Mouse (Mus musculus): ENCODE data around the gene Amz1. TPM values are rescaled to one million over a fixed set of nuclear protein-coding genes. Genes with fewer than 3 reads are reported as not detected.

Gene Amz1
- total RNA-seq, 1 experiment = 5.6 TPM

DNA sequence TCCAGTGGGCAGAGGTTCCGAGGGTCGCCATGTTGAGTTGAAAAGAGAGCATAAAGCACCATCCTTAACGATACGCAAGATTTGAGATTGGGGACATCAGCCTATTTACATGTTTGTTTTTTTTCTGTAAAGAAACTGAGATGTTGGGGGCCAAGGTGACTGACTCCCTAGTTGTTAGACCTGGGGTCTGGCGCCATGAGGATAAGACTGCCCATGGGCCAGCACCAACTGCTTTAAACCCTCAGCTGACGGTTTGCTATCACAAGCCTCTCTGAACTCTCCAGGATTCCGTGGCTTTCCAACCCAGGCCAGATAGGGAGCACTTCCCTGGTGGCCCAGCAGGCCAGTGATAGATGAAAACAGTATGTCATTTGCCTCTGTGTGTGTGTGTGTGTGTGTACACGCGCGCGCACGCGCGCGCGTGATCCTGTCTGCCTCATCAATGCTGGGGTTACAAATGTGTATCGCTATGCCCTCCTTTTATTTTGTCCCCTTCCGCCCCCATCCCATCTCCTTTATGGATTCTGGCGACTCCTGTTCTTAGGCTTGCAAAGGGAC lies 21.2 kb upstream of the Amz1 start:
- TF ChIP-seq MAFK (IDR thresholded peaks at IDR 0.05; ENCODE audit: insufficient read depth, low read depth, low read length) (no peak), HCFC1 (IDR thresholded peaks at IDR 0.05; ENCODE audit: borderline replicate concordance, insufficient read depth, low read length) (no peak), CHD2 (IDR thresholded peaks at IDR 0.05; ENCODE audit: low read depth, low read length) (no peak), ZNF384 (IDR thresholded peaks at IDR 0.05; ENCODE audit: low read depth, low read length) (no peak)
- Histone ChIP-seq H3K4me3 (ENCODE audit: insufficient read depth in 1 of 2, low read depth in 1 of 2, low read length in 2 of 2, poor library complexity in 1 of 2, severe bottlenecking in 1 of 2) (peak overlapping the region; percentile 72 to 74), H3K4me1 (ENCODE audit: control insufficient read depth in 2 of 2, insufficient read depth in 2 of 2, low read length in 2 of 2, poor library complexity in 1 of 2) (peaks cover 0 to 11% of the 10 kb centered on the region in 2 experiments; a peak in 3 of 4 replicates), H3K9me3 (ENCODE audit: control insufficient read depth, insufficient read depth, low read depth, low read length) (no peaks in the 10 kb centered on the region), H3K9ac (ENCODE audit: insufficient read depth, low read depth, low read length, poor library complexity, severe bottlenecking) (peak overlapping the region; percentile 79), H3K27ac (ENCODE audit: insufficient read depth, low read depth, low read length, poor library complexity, severe bottlenecking) (peak overlapping the region; percentile 48; the same call in 1 of the 2 replicates), H3K36me3 (ENCODE audit: control insufficient read depth, insufficient read depth, low read length, poor library complexity, severe bottlenecking) (peaks cover 2% of the 10 kb centered on the region; the same call in 1 of the 2 replicates)
- in situ Hi-C loops (cut with MboI; ENCODE audit: low sequenced_read_pairs in 2 of 2, unreplicated experiment in 2 of 2) = no loop called here
- no peak for DNase-seq (ENCODE audit: low read depth, low spot score)

DNA sequence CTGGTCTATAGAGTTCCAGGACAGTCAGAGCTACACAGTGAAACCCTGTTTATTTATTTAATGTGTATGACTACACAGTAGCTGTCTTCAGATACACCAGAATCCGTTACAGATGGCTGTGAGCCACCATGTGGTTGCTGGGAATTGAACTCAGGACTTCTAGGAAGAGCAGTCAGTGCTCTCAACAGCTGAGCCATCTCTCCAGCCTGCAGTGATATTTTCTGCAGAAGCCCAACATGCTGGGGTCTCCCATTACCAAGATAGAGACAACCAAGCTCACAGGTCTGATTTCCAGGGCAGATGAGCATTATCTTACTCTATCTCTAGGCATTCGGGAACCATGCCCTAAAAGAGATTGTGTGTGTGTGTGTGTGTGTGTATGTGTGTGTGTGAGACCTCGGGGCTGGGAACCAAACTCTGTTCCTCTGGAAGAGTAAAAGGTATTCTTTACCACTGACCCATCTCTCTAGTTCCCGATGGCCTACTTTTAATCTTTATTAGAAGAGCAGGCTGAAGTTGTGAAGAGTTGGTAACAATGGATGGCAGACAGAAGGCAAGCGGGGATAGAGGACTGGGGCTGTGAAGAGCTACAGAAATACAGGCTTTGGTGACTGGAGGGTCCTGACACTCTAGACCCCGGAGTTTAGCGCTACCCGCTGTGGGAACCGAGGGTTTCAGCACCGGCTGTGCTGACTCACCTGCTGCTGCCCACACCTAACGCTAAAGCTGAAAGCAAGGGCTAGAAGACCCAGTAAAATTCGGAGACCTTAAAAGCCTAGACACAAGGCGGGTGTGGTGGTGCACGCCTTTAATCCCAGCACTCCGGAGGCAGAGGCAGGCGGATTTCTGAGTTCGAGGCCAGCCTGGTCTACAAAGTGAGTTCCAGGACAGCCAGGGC lies 20.2 kb upstream of the Amz1 start:
- TF ChIP-seq ZNF384 (IDR thresholded peaks at IDR 0.05; ENCODE audit: low read depth, low read length) (no peak), MAFK (IDR thresholded peaks at IDR 0.05; ENCODE audit: insufficient read depth, low read depth, low read length) (no peak), HCFC1 (IDR thresholded peaks at IDR 0.05; ENCODE audit: borderline replicate concordance, insufficient read depth, low read length) (no peak), CHD2 (IDR thresholded peaks at IDR 0.05; ENCODE audit: low read depth, low read length) (no peak)
- in situ Hi-C loops (cut with MboI; ENCODE audit: low sequenced_read_pairs in 2 of 2, unreplicated experiment in 2 of 2) = no loop called here
- peak overlapping the region; percentile 74 to 79 for H3K4me3 ChIP-seq (ENCODE audit: insufficient read depth in 1 of 2, low read depth in 1 of 2, low read length in 2 of 2, poor library complexity in 1 of 2, severe bottlenecking in 1 of 2)
- H3K27ac ChIP-seq (ENCODE audit: insufficient read depth, low read depth, low read length, poor library complexity, severe bottlenecking) = peak overlapping the region; percentile 96
- H3K9ac ChIP-seq (ENCODE audit: insufficient read depth, low read depth, low read length, poor library complexity, severe bottlenecking) = peak overlapping the region; percentile 88
- peaks cover 0 to 11% of the 10 kb centered on the region in 2 experiments; a peak in 3 of 4 replicates for H3K4me1 ChIP-seq (ENCODE audit: control insufficient read depth in 2 of 2, insufficient read depth in 2 of 2, low read length in 2 of 2, poor library complexity in 1 of 2)
- peaks cover 4% of the 10 kb centered on the region; the same call in 1 of the 2 replicates for H3K36me3 ChIP-seq (ENCODE audit: control insufficient read depth, insufficient read depth, low read length, poor library complexity, severe bottlenecking)
- DNase-seq (ENCODE audit: low read depth, low spot score) = peak; percentile 30
- no peaks in the 10 kb centered on the region for H3K9me3 ChIP-seq (ENCODE audit: control insufficient read depth, insufficient read depth, low read depth, low read length)

DNA sequence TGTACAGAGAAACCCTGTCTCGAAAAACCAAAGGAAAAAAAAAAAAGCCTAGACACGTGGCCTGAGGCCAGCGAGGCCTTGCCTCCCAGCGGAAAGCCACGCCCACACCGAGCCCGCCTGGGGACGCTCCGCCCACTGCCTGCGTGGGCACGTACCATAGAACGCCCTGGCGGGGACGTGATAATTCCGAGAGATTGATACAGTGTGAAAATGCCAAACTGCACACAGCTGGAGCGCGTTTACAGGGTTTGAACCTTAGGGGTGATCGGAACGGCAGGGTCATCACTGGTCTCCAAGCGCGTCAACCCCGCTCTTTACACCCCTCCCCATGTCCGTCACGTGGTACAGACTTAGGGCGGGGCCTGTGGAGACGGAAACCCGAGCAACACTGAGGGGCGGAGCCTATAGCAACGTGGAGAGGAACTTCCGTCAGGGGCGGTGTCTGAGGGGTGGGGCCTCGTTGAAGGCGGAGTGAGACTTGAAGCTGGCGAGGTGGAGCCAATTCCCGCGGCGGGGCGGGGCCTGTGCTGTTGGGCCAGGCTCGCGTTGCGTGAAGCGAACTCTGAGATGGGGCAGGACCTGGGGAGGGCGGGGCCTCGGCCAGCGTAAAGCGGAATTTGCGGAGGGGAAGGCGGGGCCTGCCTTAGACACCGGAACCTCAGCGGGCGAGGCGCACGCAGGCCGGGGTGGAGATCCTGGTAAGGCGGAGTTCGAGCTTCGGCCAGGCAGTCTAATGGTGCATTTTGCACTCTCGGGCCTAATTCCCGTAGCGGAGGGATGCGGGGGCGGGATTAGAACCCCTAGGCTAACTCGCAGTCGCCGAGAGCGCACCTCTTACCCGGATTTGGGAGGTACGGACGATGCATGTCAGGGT lies 19.3 kb upstream of the Amz1 start, which contains the start of gene Brat1:
Gene Brat1 (plus strand): TSS at position 634 of the 874 bp plus-strand sequence.
- H3K27ac ChIP-seq (ENCODE audit: insufficient read depth, low read depth, low read length, poor library complexity, severe bottlenecking) = peak within 1 kb of the TSS; percentile 96
- no peaks in the 10 kb centered on the region for H3K9me3 ChIP-seq (ENCODE audit: control insufficient read depth, insufficient read depth, low read depth, low read length)
- peak; percentile 95 for TF ChIP-seq ZNF384 (IDR thresholded peaks at IDR 0.05; ENCODE audit: low read depth, low read length)
- TF ChIP-seq ZC3H11A (IDR thresholded peaks at IDR 0.05; ENCODE audit: borderline replicate concordance, low read depth, low read length) = 0 out of 2 replicates have a peak, but pooled peaks have one; percentile 25
- no peak; the same call in 1 of the 2 replicates for TF ChIP-seq HCFC1 (IDR thresholded peaks at IDR 0.05; ENCODE audit: borderline replicate concordance, insufficient read depth, low read length)
- H3K9ac ChIP-seq (ENCODE audit: insufficient read depth, low read depth, low read length, poor library complexity, severe bottlenecking) = peak within 1 kb of the TSS; percentile 95
- in situ Hi-C loops (cut with MboI; ENCODE audit: low sequenced_read_pairs in 2 of 2, unreplicated experiment in 2 of 2) = no loop called here
- DNase-seq (ENCODE audit: low read depth, low spot score) = peak; percentile 100
- H3K4me1 ChIP-seq (ENCODE audit: control insufficient read depth in 2 of 2, insufficient read depth in 2 of 2, low read length in 2 of 2, poor library complexity in 1 of 2) = peaks cover 0 to 8% of the 10 kb centered on the region in 2 experiments; a peak in 3 of 4 replicates
- peaks cover 4% of the 10 kb centered on the region; the same call in 1 of the 2 replicates for H3K36me3 ChIP-seq (ENCODE audit: control insufficient read depth, insufficient read depth, low read length, poor library complexity, severe bottlenecking)
- H3K4me3 ChIP-seq (ENCODE audit: insufficient read depth in 1 of 2, low read depth in 1 of 2, low read length in 2 of 2, poor library complexity in 1 of 2, severe bottlenecking in 1 of 2) = peak within 1 kb of the TSS; percentile 81 to 86

DNA sequence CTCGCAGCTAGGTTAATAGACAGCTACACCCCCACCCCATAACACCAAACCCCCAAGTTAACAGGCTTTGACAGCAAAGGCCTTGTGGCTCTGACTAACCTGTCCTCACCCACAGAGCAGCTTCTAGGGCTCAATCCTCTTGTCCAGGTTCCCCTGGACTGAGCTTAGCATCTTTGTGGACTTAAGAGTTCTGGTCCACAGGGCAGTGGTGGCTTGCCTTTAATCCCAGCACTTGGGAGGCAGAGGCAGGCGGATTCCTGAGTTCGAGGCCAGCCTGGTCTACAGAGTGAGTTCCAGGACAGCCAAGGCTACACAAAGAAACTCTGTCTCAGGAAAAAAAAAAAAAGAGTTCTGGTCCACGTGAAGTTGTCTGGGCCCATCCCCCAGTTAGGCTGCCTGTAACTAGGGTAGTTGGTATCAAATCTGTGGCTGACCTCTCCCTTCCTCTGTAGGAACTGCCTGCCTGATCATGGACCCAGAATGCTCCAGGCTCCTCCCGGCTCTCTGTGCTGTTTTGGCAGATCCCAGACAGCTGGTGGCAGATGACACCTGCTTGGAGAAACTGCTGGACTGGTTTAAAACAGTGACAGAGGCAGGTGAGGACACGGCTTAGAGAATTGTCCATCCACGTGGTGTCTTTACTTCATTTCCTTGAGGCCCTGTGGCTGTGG lies 18.3 kb upstream of the Amz1 start:
- peak overlapping the region; percentile 62 for H3K27ac ChIP-seq (ENCODE audit: insufficient read depth, low read depth, low read length, poor library complexity, severe bottlenecking)
- H3K9ac ChIP-seq (ENCODE audit: insufficient read depth, low read depth, low read length, poor library complexity, severe bottlenecking) = peak overlapping the region; percentile 83
- TF ChIP-seq HCFC1 (IDR thresholded peaks at IDR 0.05; ENCODE audit: borderline replicate concordance, insufficient read depth, low read length) (no peak), ZNF384 (IDR thresholded peaks at IDR 0.05; ENCODE audit: low read depth, low read length) (no peak), CHD2 (IDR thresholded peaks at IDR 0.05; ENCODE audit: low read depth, low read length) (no peak), ZC3H11A (IDR thresholded peaks at IDR 0.05; ENCODE audit: borderline replicate concordance, low read depth, low read length) (no peak), MAFK (IDR thresholded peaks at IDR 0.05; ENCODE audit: insufficient read depth, low read depth, low read length) (no peak)
- no peaks in the 10 kb centered on the region; a peak in 1 of 4 replicates for H3K4me1 ChIP-seq (ENCODE audit: control insufficient read depth in 2 of 2, insufficient read depth in 2 of 2, low read length in 2 of 2, poor library complexity in 1 of 2)
- H3K36me3 ChIP-seq (ENCODE audit: control insufficient read depth, insufficient read depth, low read length, poor library complexity, severe bottlenecking) = peaks cover 10% of the 10 kb centered on the region
- H3K9me3 ChIP-seq (ENCODE audit: control insufficient read depth, insufficient read depth, low read depth, low read length) = no peaks in the 10 kb centered on the region
- DNase-seq (ENCODE audit: low read depth, low spot score) = no peak
- H3K4me3 ChIP-seq (ENCODE audit: insufficient read depth in 1 of 2, low read depth in 1 of 2, low read length in 2 of 2, poor library complexity in 1 of 2, severe bottlenecking in 1 of 2) = peak overlapping the region; percentile 81 to 86
- in situ Hi-C loops (cut with MboI; ENCODE audit: low sequenced_read_pairs in 2 of 2, unreplicated experiment in 2 of 2) = no loop called here

Measured in ES-E14 (cell line).